Mouse (Mus musculus) urinary bladder, postnatal 25 days (tissue): ENCODE results near the gene Zdhhc11.
"Not testable (repeated sequence)": the region's sequence is repeated elsewhere in the genome, so short reads cannot be mapped to it uniquely, and the experiment has no call there.

ENCODE experiments used
- DNase-seq: peaks from one replicate; pipeline ENCODE4 v3.0.0; 2022; ENCODE audit warnings: low spot score

Zdhhc11 gene

GRCm38 (mm10) chr13:74006881-74007280 lies 43.2 kb downstream of the Zdhhc11 start:
- DNase-seq: not testable (repeated sequence)

GRCm38 (mm10) chr13:74008216-74008615 lies 44.6 kb downstream of the Zdhhc11 start:
- DNase-seq: not testable (repeated sequence)

- peak; percentile 94 for DNase-seq
Observed at GRCm38 (mm10) chr13:74008948-74009718, 45.5 kb downstream of the Zdhhc11 start, which contains the start of gene Tppp. Tppp (plus strand) TSS chr13:74009407.

GRCm38 (mm10) chr13:74009791-74010614 lies 46.4 kb downstream of the Zdhhc11 start:
- peak; percentile 61 for DNase-seq

GRCm38 (mm10) chr13:74010678-74011077 lies 47.0 kb downstream of the Zdhhc11 start:
- DNase-seq: no peak

- no peak for DNase-seq
Observed at GRCm38 (mm10) chr13:74015908-74016307, 52.3 kb downstream of the Zdhhc11 start.

- no peak for DNase-seq
Observed at GRCm38 (mm10) chr13:74017426-74017825, 53.8 kb downstream of the Zdhhc11 start.

- DNase-seq: not testable (repeated sequence)
Observed at GRCm38 (mm10) chr13:74019006-74019405, 55.4 kb downstream of the Zdhhc11 start.

GRCm38 (mm10) chr13:74025151-74026081 lies 61.8 kb downstream of the Zdhhc11 start:
- peak; percentile 15 for DNase-seq

- DNase-seq: peak; percentile 52
Observed at GRCm38 (mm10) chr13:74026215-74026614, 62.6 kb downstream of the Zdhhc11 start.

- no peak for DNase-seq
Observed at GRCm38 (mm10) chr13:74028116-74028515, 64.5 kb downstream of the Zdhhc11 start.

- no peak for DNase-seq
Observed at GRCm38 (mm10) chr13:74029013-74029412, 65.4 kb downstream of the Zdhhc11 start.

GRCm38 (mm10) chr13:74030691-74031090 lies 67.0 kb downstream of the Zdhhc11 start:
- no peak for DNase-seq

GRCm38 (mm10) chr13:74031133-74031532 lies 67.5 kb downstream of the Zdhhc11 start:
- DNase-seq: no peak

- no peak for DNase-seq
Observed at GRCm38 (mm10) chr13:74034756-74035155, 71.1 kb downstream of the Zdhhc11 start.

GRCm38 (mm10) chr13:74035776-74036175 lies 72.1 kb downstream of the Zdhhc11 start:
- no peak for DNase-seq

GRCm38 (mm10) chr13:74039926-74040325 lies 76.3 kb downstream of the Zdhhc11 start:
- no peak for DNase-seq
